ENCODE assay signal across 8 mouse cellular contexts in genomic region chr2:9879092-9879491, GRCm38 (mm10). TPM values are rescaled to one million over a fixed set of nuclear protein-coding genes. Genes with fewer than 3 reads are reported as not detected.
A peak's percentile ranks its signal among the peaks of the same experiment; 100 is the strongest.
DNase-seq lines count a peak whose midpoint lies in the region; ATAC-seq and TF ChIP-seq lines count a peak whose summit lies in the region.

No protein-coding gene starts in this region.

- no peak for DNase-seq in kidney, adult 2 months
- DNase-seq in kidney, postnatal 14 days: no peak
- DNase-seq in NIH3T3 (ENCODE audit: low read depth): peak; percentile 66
- peak; percentile 28 for DNase-seq in lung, postnatal 36 days
- DNase-seq in B cell, adult 2 months: no peak
- no peak for DNase-seq in frontal cortex, postnatal 10 days (ENCODE audit: low spot score in 2 of 2)
- DNase-seq in retina, embryonic 14.5 days (ENCODE audit: low spot score): no peak

- peaks cover 3% of the 10 kb centered on the region for H3K27me3 ChIP-seq in kidney, adult 2 months (replicated peaks; ENCODE audit: control insufficient read depth, insufficient read depth, low read length)

- TF ChIP-seq POLR2A in kidney, adult 2 months (IDR thresholded peaks at IDR 0.05; ENCODE audit: low read depth, low read length): no peak

- H3K36me3 ChIP-seq in kidney, adult 2 months (ENCODE audit: control insufficient read depth, insufficient read depth, low read length): no peaks in the 10 kb centered on the region

- WGBS in kidney, adult 2 months: 1% methylated on average over 22 of the region's 22 CpGs

- peak; percentile 8 to 9; a peak in 1 of 4 replicates for ATAC-seq in hematopoietic stem cell, adult 5-6 weeks (replicated peaks in 1 of 2; ENCODE audit: insufficient read depth in 1 of 2, low FRiP score in 2 of 2, low TSS enrichment in 1 of 2, low read depth in 1 of 2, poor library complexity in 2 of 2, severe bottlenecking in 2 of 2)

- peak overlapping the region; percentile 45 for H3K4me3 ChIP-seq in kidney, adult 2 months (ENCODE audit: insufficient read depth, low read depth, low read length)

- H3K27ac ChIP-seq in kidney, adult 2 months (ENCODE audit: insufficient read depth, low read depth, low read length): peak overlapping the region; percentile 14; the same call in 1 of the 2 replicates

- no peak for TF ChIP-seq CTCF in kidney, adult 2 months (conservative IDR thresholded peaks at IDR 0.05; ENCODE audit: insufficient read depth, insufficient read length, low read depth, low read length)

- H3K4me1 ChIP-seq in kidney, adult 2 months (ENCODE audit: control insufficient read depth, insufficient read depth, low read length): no peaks in the 10 kb centered on the region

RNA-seq across cellular contexts. Expression of gene 4930412O13Rik, which starts 2.0 kb away (rescaled TPM):
- polyA plus RNA-seq in kidney, adult 2 months (2012; rRNA removed): 0.39 and 1.4 TPM in 2 replicates
- not detected in 2 replicates for total RNA-seq in hematopoietic stem cell, adult 5-6 weeks (2017)

RNA-seq across cellular contexts. Expression of gene 9230102O04Rik, which starts 10.2 kb away (rescaled TPM):
- 1.6 and 2.8 TPM in 2 replicates for polyA plus RNA-seq in kidney, adult 2 months (2012; rRNA removed)
- total RNA-seq in hematopoietic stem cell, adult 5-6 weeks (2017): not detected in 2 replicates

RNA-seq across cellular contexts. Expression of gene Gata3, which starts 10.7 kb away (rescaled TPM):
- 14.9 and 15.4 TPM in 2 replicates for polyA plus RNA-seq in kidney, adult 2 months (2012; rRNA removed)
- total RNA-seq in hematopoietic stem cell, adult 5-6 weeks (2017): 3.1 and 5.6 TPM in 2 replicates

Comparison
In these comparisons a context has a peak if more than half of its experiments do, and no peak if none do; other contexts are left out.
1. DNase-seq: peak in NIH3T3 (single experiment) and lung, postnatal 36 days (single experiment); none in kidney, adult 2 months (single experiment), kidney, postnatal 14 days (single experiment), B cell, adult 2 months (0 of 2), frontal cortex, postnatal 10 days (0 of 2) and retina, embryonic 14.5 days (single experiment).